ENCODE assay signal across 7 mouse cellular contexts in genomic region chr1:52799772-52800171, GRCm38 (mm10). TPM values are rescaled to one million over a fixed set of nuclear protein-coding genes. Genes with fewer than 3 reads are reported as not detected.
DNase-seq lines count a peak whose midpoint lies in the region; ATAC-seq and TF ChIP-seq lines count a peak whose summit lies in the region.

No protein-coding gene starts in this region.

- WGBS in heart, postnatal 0 days, result 20% methylated on average over 5 of the region's 5 CpGs

- ATAC-seq in heart, postnatal 0 days (ENCODE audit: insufficient read depth, low read depth), result peak; percentile 55
- ATAC-seq in granulocyte monocyte progenitor cell, adult 5-6 weeks (replicated peaks; ENCODE audit: poor library complexity, severe bottlenecking), result peak; percentile 26
- ATAC-seq in activated CD4-positive, CD25-positive, alpha-beta regulatory T cell, adult 4 months, result no peak

- peak overlapping the region; percentile 11; the same call in 1 of the 2 replicates for H3K4me3 ChIP-seq in heart, postnatal 0 days (ENCODE audit: low read depth, low read length)

- H3K9me3 ChIP-seq in heart, postnatal 0 days (replicated peaks; ENCODE audit: control insufficient read depth, low read length), result no peaks in the 10 kb centered on the region

- DNase-seq in heart, postnatal 0 days (ENCODE audit: low spot score), result peak; percentile 13
- DNase-seq in heart, adult 9 months (ENCODE audit: low spot score in 2 of 2), result no peak
- peak; percentile 9 for DNase-seq in thymus, postnatal 14 days
- no peak for DNase-seq in thymus, postnatal 0 days (ENCODE audit: low spot score)
- DNase-seq in layer of hippocampus, adult 9-10 months (ENCODE audit: low spot score), result no peak

- H3K36me3 ChIP-seq in heart, postnatal 0 days (replicated peaks; ENCODE audit: control insufficient read depth, insufficient read depth, low read length), result peaks cover 8% of the 10 kb centered on the region; the same call in 1 of the 2 replicates

- TF ChIP-seq EP300 in heart, postnatal 0 days (IDR thresholded peaks at IDR 0.05; ENCODE audit: low read depth), result no peak

- no peaks in the 10 kb centered on the region for H3K27me3 ChIP-seq in heart, postnatal 0 days (ENCODE audit: control insufficient read depth, insufficient read depth, low read length)

- H3K4me1 ChIP-seq in heart, postnatal 0 days (ENCODE audit: control insufficient read depth, insufficient read depth), result peaks cover 18% of the 10 kb centered on the region

- H3K4me2 ChIP-seq in heart, postnatal 0 days (ENCODE audit: low read depth, low read length), result peak overlapping the region; percentile 53

- TF ChIP-seq CTCF in heart, postnatal 0 days (IDR thresholded peaks at IDR 0.05; ENCODE audit: low read depth), result no peak

- H3K27ac ChIP-seq in heart, postnatal 0 days (ENCODE audit: low read depth), result peak overlapping the region; percentile 71

- no peak overlapping the region; the same call in 1 of the 2 replicates for H3K9ac ChIP-seq in heart, postnatal 0 days (replicated peaks; ENCODE audit: low read depth, low read length)

RNA-seq across cellular contexts. Expression of gene Inpp1, which starts 17.7 kb away (rescaled TPM):
- 17.1 and 17.7 TPM in 2 replicates for total RNA-seq in heart, postnatal 0 days (2014; rRNA removed; ENCODE audit: low replicate concordance)
- 17.1 and 17.8 TPM in 2 replicates for polyA plus RNA-seq in heart, postnatal 0 days (2015; fragmentation: Nextera tagmentation; extraction: Ambion mirVana)
- polyA plus RNA-seq in thymus, postnatal 0 days (2015; fragmentation: Nextera tagmentation; extraction: Ambion mirVana), result 43.5 and 43.7 TPM in 2 replicates
- total RNA-seq in granulocyte monocyte progenitor cell, adult 5-6 weeks (2014; fragmentation: Nextera tagmentation), result 10.3 and 12.8 TPM in 2 replicates
- 7.0 and 26.7 TPM in 2 replicates for total RNA-seq in granulocyte monocyte progenitor cell, adult 5-6 weeks (2017)
- 100 to 1,000 TPM in 1 of 2 experiments, 10 to 100 TPM in 1; 74.0 to 108 TPM for polyA plus RNA-seq in activated CD4-positive, CD25-positive, alpha-beta regulatory T cell, adult 4 months (2017; shearing (Covaris generic))

RNA-seq across cellular contexts. Expression of gene Hibch, which starts 45.0 kb away (rescaled TPM):
- total RNA-seq in heart, postnatal 0 days (2014; rRNA removed; ENCODE audit: low replicate concordance), result 56.1 and 66.5 TPM in 2 replicates
- polyA plus RNA-seq in heart, postnatal 0 days (2015; fragmentation: Nextera tagmentation; extraction: Ambion mirVana), result 55.3 and 58.5 TPM in 2 replicates
- polyA plus RNA-seq in thymus, postnatal 0 days (2015; fragmentation: Nextera tagmentation; extraction: Ambion mirVana), result 23.8 and 24.3 TPM in 2 replicates
- 32.2 and 47.1 TPM in 2 replicates for total RNA-seq in granulocyte monocyte progenitor cell, adult 5-6 weeks (2014; fragmentation: Nextera tagmentation)
- 95.6 and 101 TPM in 2 replicates for total RNA-seq in granulocyte monocyte progenitor cell, adult 5-6 weeks (2017)
- 10 to 100 TPM; 30.2 to 36.1 TPM for polyA plus RNA-seq in activated CD4-positive, CD25-positive, alpha-beta regulatory T cell, adult 4 months (2017; shearing (Covaris generic))

Comparison
In these comparisons a context has a peak if more than half of its experiments do, and no peak if none do; other contexts are left out.
1. DNase-seq: peak in heart, postnatal 0 days (single experiment) and thymus, postnatal 14 days (single experiment); none in heart, adult 9 months (0 of 2), thymus, postnatal 0 days (single experiment) and layer of hippocampus, adult 9-10 months (single experiment).